Mouse (Mus musculus) granulocyte monocyte progenitor cell, adult 5-6 weeks (primary cell): ENCODE results near the gene Gm20920. TPM values are rescaled to one million over a fixed set of nuclear protein-coding genes. Genes with fewer than 3 reads are reported as not detected.
"Not testable (repeated sequence)": the region's sequence is repeated elsewhere in the genome, so short reads cannot be mapped to it uniquely, and the experiment has no call there.

ENCODE experiments used
- ATAC-seq: replicated peaks from 2 replicates; pipeline ENCODE4 v1.8.0; 2016; ENCODE audit warnings: mild to moderate bottlenecking, moderate TSS enrichment, inconsistent platforms; ENCODE audit not compliant: poor library complexity, severe bottlenecking
- total RNA-seq, 2 experiments: library from RNA; stranded (forward) in 1 of 2; stranded (reverse) in 1 of 2; fragments of 200-712, 200-1000 nt in 1 of 2; fragments of >200 nt in 1 of 2; fragmentation: Nextera tagmentation in 1 of 2; gene quantifications; 2 replicates each; pipeline ENCODE4 v1.2.3; 2014 to 2017

Gene Gm20920
- total RNA-seq (2014; fragmentation: Nextera tagmentation): not detected in 2 replicates
- total RNA-seq (2017): not detected in 2 replicates

DNA sequence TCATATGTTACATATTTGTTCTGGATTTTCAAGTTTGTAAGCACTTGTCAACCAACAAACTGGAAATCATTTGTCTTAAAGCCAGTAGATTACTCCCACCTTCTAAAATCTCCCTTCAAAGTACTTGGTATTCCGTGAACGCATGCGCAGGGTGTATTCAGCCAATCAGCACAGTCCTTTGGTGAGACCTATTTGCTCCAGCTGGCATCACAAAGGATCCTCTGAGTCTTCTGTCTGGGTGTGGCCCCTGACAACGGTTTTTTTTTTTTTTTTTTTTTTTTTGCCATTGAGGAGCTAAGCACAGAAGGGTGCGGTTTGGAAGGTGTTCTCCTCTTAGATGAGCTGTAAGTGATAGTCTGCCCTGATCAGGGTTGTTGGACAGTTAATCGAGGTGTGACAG lies at the start of gene Gm20920:
Gene Gm20920 (plus strand): TSS at position 301 of the 400 bp plus-strand sequence.
- not testable (repeated sequence) for ATAC-seq
